Mouse (Mus musculus) embryonic facial prominence, embryonic 10.5 days (tissue): Measurements from ENCODE around the gene Zdhhc6. TPM values are rescaled to one million over a fixed set of nuclear protein-coding genes. Genes with fewer than 3 reads are reported as not detected.

ENCODE experiments used
- DNase-seq: peaks from one replicate; pipeline ENCODE4 v3.0.0-alpha.2; 2017; ENCODE audit warnings: low spot score
- H3K27ac ChIP-seq: fragments of 300-500 bp; sonication (generic); replicated peaks from 2 replicates; pipeline ENCODE4 v1.5.1; 2016; ENCODE audit warnings: mild to moderate bottlenecking
- H3K27me3 ChIP-seq: fragments of 300-500 bp; sonication (generic); replicated peaks from 2 replicates; pipeline ENCODE4 v1.6.1; 2016; ENCODE audit warnings: low read depth, mild to moderate bottlenecking; ENCODE audit not compliant: poor library complexity, severe bottlenecking
- H3K36me3 ChIP-seq: fragments of 300-500 bp; sonication (generic); replicated peaks from 2 replicates; pipeline ENCODE4 v1.6.1; 2016; ENCODE audit warnings: mild to moderate bottlenecking, moderate library complexity
- H3K4me1 ChIP-seq: fragments of 300-500 bp; sonication (generic); 2 replicates; pipeline ENCODE4 v1.6.1; 2016
- H3K4me3 ChIP-seq: fragments of 300-500 bp; sonication (generic); 2 replicates; pipeline ENCODE4 v1.5.1; 2016; ENCODE audit warnings: mild to moderate bottlenecking, moderate library complexity
- H3K9me3 ChIP-seq: fragments of 300-500 bp; sonication (generic); 2 replicates; pipeline ENCODE4 v1.6.1; 2016; ENCODE audit warnings: mild to moderate bottlenecking
- WGBS: fragments of 180-500 bp; shearing (Covaris S2); methylation state at CpG from one replicate; pipeline ENCODE4 v1.1.7; 2016; 5-methylcytosine and 5-hydroxymethylcytosine counted together
- polyA plus RNA-seq: library from polyadenylated mRNA; unstranded; fragments of >200 nt; fragmentation: Nextera tagmentation; extraction: Ambion mirVana; gene quantifications from 2 replicates; pipeline ENCODE4 v1.2.1, GENCODE M21; 2016

The Zdhhc6 gene
- polyA plus RNA-seq, 1 experiment from 2014 or later, result 115 TPM

DNA sequence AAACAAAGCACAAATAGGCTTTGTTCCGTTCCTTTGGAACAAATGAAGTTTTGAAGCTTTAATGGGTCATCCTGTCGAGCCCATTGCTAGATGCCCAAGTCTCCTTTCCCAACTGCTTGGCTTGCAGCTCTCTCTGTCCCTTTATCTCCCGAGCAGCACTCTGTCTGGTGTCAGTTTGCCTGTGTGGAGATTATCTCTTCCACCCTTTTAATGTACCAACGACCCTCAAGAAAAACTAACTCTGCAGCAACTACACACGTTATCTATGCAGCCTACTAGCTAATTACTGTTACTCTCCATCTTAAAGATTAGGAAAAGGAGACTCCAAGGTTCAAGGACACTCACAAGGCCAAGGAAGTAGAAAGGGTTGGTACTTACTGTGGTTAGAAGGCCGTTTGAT is 42.5 kb downstream of the Zdhhc6 start:
- WGBS, result 79% methylated on average over 6 of the region's 6 CpGs
- DNase-seq, result no peak
- no peak overlapping the region for H3K4me3 ChIP-seq
- H3K27me3 ChIP-seq, result no peaks in the 10 kb centered on the region
- H3K27ac ChIP-seq, result no peak overlapping the region
- H3K4me1 ChIP-seq, result peaks cover 10% of the 10 kb centered on the region
- no peaks in the 10 kb centered on the region for H3K9me3 ChIP-seq
- H3K36me3 ChIP-seq, result no peaks in the 10 kb centered on the region

DNA sequence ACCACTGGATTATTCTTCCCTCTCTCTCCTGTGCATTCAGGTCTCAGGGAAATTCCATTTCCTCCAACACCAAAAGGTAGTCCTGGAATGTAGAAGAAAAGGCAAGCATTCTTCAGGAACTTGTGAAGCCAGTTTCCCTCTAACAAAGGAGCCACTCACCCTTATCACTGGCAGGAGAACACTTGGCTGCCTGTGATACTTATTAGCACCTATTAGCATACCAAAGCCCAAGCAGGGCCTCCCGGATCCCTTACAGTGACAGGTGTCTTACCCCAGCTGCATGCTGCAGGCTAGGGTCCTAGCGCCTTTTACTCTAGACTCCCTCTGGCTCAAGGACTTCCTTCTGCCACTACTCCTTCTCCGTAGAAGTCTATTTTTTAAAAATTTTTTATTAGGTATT is 44.4 kb downstream of the Zdhhc6 start:
- Histone ChIP-seq H3K4me3 (no peak overlapping the region), H3K27me3 (no peaks in the 10 kb centered on the region), H3K27ac (no peak overlapping the region), H3K9me3 (no peaks in the 10 kb centered on the region), H3K4me1 (peaks cover 10% of the 10 kb centered on the region), H3K36me3 (no peaks in the 10 kb centered on the region)
- WGBS, result 33% methylated on average over 3 of the region's 3 CpGs
- peak; percentile 30 for DNase-seq

DNA sequence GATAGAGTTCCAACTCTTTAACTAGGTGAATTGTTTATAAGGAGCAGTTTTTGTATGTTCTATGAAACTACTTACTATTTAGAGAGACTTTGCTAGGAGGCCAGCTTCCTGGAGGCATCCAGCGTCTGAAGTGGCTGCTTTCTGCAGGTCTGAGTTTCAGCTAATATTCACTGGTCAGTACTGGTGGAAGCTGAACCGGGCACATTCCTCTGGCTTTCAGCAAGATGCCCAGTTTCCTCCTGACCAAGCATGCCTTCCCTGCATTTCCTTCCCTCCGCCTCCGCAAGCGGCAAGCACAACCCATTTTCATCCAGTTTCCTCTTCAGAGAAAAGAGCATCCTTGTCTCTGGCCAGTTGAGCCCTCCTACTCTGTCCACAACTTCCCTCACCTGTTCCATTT is 46.8 kb downstream of the Zdhhc6 start:
- Histone ChIP-seq H3K9me3 (no peaks in the 10 kb centered on the region), H3K27me3 (no peaks in the 10 kb centered on the region), H3K4me1 (peaks cover 10% of the 10 kb centered on the region), H3K27ac (peak overlapping the region; percentile 19; the same call in 1 of the 2 replicates), H3K4me3 (no peak overlapping the region), H3K36me3 (no peaks in the 10 kb centered on the region)
- no peak for DNase-seq
- 76% methylated on average over 5 of the region's 5 CpGs for WGBS

DNA sequence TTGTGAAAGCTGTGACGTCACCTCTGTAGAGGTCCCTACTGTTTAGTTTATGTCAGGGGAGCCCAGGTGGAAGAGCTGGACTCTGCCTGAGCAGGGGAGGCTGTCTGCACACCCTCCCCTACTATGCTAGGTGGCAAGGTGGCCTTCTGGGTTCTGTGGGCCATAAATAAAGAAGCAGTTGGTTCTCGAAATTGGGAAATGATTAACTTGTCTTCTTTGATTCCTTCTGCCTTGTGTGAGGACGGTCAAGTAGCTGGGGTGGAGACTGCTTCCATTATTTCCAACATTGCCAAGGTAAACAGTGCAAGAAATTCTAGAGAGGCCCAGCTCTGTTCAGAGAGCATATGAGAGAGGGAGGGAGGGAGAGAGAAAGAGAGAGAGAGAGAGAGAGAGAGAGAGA is 47.7 kb downstream of the Zdhhc6 start:
- H3K4me1 ChIP-seq, result peaks cover 10% of the 10 kb centered on the region
- no peak overlapping the region for H3K4me3 ChIP-seq
- 81% methylated on average over 3 of the region's 3 CpGs for WGBS
- H3K27me3 ChIP-seq, result no peaks in the 10 kb centered on the region
- H3K27ac ChIP-seq, result no peak overlapping the region
- DNase-seq, result no peak
- H3K36me3 ChIP-seq, result no peaks in the 10 kb centered on the region
- no peaks in the 10 kb centered on the region for H3K9me3 ChIP-seq

DNA sequence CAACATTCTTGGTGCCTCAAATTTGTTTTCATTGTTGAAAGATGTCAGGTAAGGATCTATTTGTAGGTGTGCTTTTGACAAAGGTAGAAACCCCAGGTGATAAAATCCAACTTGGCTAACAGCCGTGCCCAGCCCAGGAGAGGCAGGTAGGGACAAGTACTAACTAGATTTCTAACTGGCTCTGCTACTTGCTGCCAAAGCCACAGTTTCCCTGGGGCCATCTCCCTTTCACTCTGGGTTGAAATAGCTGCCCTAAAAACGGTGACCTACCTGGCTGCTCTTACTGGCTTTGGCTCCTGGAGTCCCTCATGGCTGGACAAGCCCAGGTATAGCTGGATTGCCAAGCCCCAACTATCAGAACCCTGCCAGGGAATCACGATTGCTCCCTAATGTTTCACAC is 49.0 kb downstream of the Zdhhc6 start:
- Histone ChIP-seq H3K27me3 (no peaks in the 10 kb centered on the region), H3K4me3 (no peak overlapping the region), H3K4me1 (peaks cover 10% of the 10 kb centered on the region), H3K27ac (no peak overlapping the region), H3K9me3 (no peaks in the 10 kb centered on the region), H3K36me3 (no peaks in the 10 kb centered on the region)
- DNase-seq, result no peak
- 78% methylated on average over 3 of the region's 3 CpGs for WGBS

- Histone ChIP-seq H3K9me3 (no peaks in the 10 kb centered on the region), H3K27ac (no peak overlapping the region), H3K36me3 (no peaks in the 10 kb centered on the region), H3K27me3 (no peaks in the 10 kb centered on the region), H3K4me3 (no peak overlapping the region), H3K4me1 (peaks cover 5% of the 10 kb centered on the region)
- 82% methylated on average over 3 of the region's 3 CpGs for WGBS
- DNase-seq, result no peak
These were observed 50.6 kb downstream of the Zdhhc6 start for GRCm38 (mm10) chr19:55265269-55265668.

- DNase-seq, result no peak
- no peak overlapping the region for H3K27ac ChIP-seq
- WGBS, result 84% methylated on average over 12 of the region's 12 CpGs
- H3K27me3 ChIP-seq, result no peaks in the 10 kb centered on the region
- no peaks in the 10 kb centered on the region for H3K36me3 ChIP-seq
- H3K4me3 ChIP-seq, result no peak overlapping the region
- H3K9me3 ChIP-seq, result no peaks in the 10 kb centered on the region
- peaks cover 4% of the 10 kb centered on the region; the same call in 1 of the 2 replicates for H3K4me1 ChIP-seq
These were observed 55.2 kb downstream of the Zdhhc6 start for GRCm38 (mm10) chr19:55260389-55261184.

DNA sequence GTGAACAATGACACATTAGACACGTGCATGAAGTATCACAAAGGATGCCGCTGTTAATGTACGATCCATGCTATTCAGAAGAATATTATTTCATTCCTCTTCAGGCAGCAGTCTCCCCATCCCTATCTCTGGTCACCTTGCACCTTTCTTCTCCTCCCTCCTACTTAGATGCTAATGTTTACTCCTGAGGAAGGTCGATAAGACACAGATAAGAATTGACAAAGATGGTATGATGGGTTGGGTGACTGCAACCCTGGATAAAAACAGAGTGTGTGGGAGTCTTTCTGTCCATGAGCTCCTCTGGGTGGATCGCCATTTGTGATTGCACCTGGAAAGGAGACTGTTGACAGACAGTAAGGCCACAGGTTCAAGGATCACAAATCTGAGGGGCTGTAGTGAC is 57.3 kb downstream of the Zdhhc6 start:
- Histone ChIP-seq H3K27me3 (no peaks in the 10 kb centered on the region), H3K9me3 (no peaks in the 10 kb centered on the region), H3K4me1 (peaks cover 22% of the 10 kb centered on the region), H3K27ac (no peak overlapping the region), H3K4me3 (no peak overlapping the region), H3K36me3 (no peaks in the 10 kb centered on the region)
- DNase-seq, result no peak
- WGBS, result 93% methylated on average over 5 of the region's 5 CpGs

DNA sequence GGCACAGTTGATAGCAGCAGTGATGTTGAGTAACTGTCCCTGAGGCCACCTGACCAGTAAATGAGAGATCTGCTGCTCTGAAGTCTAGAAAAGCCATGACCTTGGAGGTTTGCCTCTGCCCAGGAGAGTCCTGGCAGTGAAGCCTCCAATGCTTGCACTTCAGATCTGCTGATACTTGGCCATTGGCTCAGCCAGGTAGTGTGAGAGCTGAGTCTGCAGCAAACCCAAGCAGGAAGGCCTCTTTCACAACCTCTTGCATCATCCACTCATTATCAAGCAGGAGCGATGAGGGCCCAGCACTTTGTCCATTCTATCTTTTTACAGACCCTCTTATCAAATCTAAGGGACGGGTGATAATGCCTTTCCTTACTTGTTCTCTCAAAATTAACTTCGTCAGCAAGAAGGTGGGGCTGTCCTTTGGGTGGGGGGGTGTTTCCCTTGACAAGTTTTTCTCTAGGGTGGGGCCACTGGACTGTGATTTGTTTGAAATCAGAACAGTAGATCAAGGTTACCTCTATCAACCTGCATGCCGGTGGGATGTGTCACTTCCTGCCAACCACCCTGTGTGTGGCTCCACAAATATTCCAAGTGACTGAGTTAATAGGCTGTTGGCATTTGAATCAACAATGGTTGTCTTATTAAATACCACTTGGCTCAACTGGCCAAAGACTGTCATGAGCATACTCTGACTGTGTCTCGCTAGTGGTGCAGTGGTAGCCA is 58.0 kb downstream of the Zdhhc6 start:
- no peak overlapping the region for H3K27ac ChIP-seq
- DNase-seq, result no peak
- 89% methylated on average over 5 of the region's 5 CpGs for WGBS

DNA sequence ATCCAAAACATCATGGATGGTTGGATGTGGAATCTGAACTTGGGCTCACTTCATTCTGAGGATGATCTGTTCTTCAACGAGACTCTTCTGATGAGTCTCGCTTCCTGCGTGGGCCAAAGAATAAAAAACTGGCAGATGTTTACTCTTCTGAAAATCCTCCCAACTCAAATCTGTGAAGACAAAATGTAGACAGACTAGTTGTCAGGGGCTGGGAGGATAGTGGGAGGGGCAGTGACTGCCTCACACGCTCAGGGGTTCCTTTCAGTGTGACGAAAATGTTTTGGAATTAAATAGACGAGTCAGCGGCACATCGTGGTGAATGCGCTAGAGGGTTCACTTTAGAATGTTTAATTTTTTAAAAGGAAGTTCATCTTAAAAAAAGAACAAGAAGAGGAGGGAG is 59.7 kb downstream of the Zdhhc6 start:
- no peaks in the 10 kb centered on the region for H3K9me3 ChIP-seq
- 90% methylated on average over 9 of the region's 9 CpGs for WGBS
- no peak overlapping the region for H3K4me3 ChIP-seq
- DNase-seq, result no peak
- H3K4me1 ChIP-seq, result peaks cover 31% of the 10 kb centered on the region
- no peaks in the 10 kb centered on the region for H3K27me3 ChIP-seq
- no peak overlapping the region for H3K27ac ChIP-seq
- H3K36me3 ChIP-seq, result no peaks in the 10 kb centered on the region

More for the DNA sequence above, 58.0 kb downstream of the Zdhhc6 start:
- Histone ChIP-seq H3K27me3 (no peaks in the 10 kb centered on the region), H3K36me3 (no peaks in the 10 kb centered on the region), H3K4me1 (peaks cover 29% of the 10 kb centered on the region), H3K4me3 (no peak overlapping the region), H3K9me3 (no peaks in the 10 kb centered on the region)

DNA sequence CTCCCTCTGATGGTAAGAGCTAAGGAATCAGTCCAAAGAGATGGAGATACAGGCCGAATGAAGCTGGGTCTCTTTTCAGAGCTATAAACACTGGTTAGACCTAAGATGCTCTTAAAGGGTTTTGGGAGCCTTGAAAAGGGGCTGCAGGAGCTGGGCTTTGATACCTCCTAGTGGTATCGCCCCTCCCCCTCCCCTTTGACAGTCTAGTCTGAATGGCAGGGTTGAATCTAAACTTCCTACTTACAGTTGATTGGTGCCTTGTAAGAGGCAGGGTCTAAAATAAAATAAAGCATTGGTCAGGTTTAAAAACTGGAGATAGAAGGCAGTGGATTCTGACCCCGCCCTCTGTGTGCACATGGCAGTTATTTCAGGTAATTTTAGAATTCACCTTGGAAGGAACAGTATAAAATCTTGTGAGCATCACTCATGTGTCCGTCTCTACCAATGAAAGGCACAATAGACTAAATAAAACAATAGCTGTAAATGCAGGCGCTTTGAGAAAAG is 61.3 kb downstream of the Zdhhc6 start:
- no peaks in the 10 kb centered on the region for H3K27me3 ChIP-seq
- H3K9me3 ChIP-seq, result no peaks in the 10 kb centered on the region
- peak overlapping the region; percentile 90 for H3K27ac ChIP-seq
- DNase-seq, result peak; percentile 75
- peak overlapping the region; percentile 74 for H3K4me3 ChIP-seq
- 7% methylated on average over 5 of the region's 5 CpGs for WGBS
- no peaks in the 10 kb centered on the region for H3K36me3 ChIP-seq
- peaks cover 27% of the 10 kb centered on the region for H3K4me1 ChIP-seq

GRCm38 (mm10) chr19:55253570-55254441 is 62.0 kb downstream of the Zdhhc6 start:
- H3K36me3 ChIP-seq, result no peaks in the 10 kb centered on the region
- H3K9me3 ChIP-seq, result no peaks in the 10 kb centered on the region
- H3K4me3 ChIP-seq, result peak overlapping the region; percentile 74
- H3K27me3 ChIP-seq, result no peaks in the 10 kb centered on the region
- WGBS, result under 1% methylated on average over 32 of the region's 32 CpGs
- peak overlapping the region; percentile 90 for H3K27ac ChIP-seq
- peaks cover 27% of the 10 kb centered on the region for H3K4me1 ChIP-seq
- peak; percentile 73 for DNase-seq
